Mouse (Mus musculus) MEL (cell line): ENCODE data around the gene Helz. TPM values are rescaled to one million over a fixed set of nuclear protein-coding genes. Genes with fewer than 3 reads are reported as not detected.

Experiments used
- DNase-seq: peaks from one replicate; pipeline ENCODE4 v3.0.0; 2011; ENCODE audit warnings: low read depth, low spot score
- H3K27ac ChIP-seq: 2 replicates; pipeline ENCODE4 v1.5.1; 2012; ENCODE audit warnings: low read depth, mild to moderate bottlenecking, control low read depth, low read length, moderate library complexity; ENCODE audit not compliant: control insufficient read depth
- H3K27me3 ChIP-seq, 2 experiments: fragments of 150-350 bp in 1 of 2; sonication (generic) in 1 of 2; 2 replicates each; pipeline ENCODE4 v1.6.1; 2012; ENCODE audit warnings: low read length in 2 of 2, mild to moderate bottlenecking in 2 of 2, improper control_type of control experiment in 1 of 2, moderate library complexity in 1 of 2; ENCODE audit not compliant: insufficient read depth in 2 of 2, control insufficient read depth in 1 of 2
- H3K36me3 ChIP-seq, 2 experiments: 2 replicates each; pipeline ENCODE4 v1.6.1; 2012 to 2014; ENCODE audit warnings: low read length in 2 of 2, improper control_type of control experiment in 1 of 2, inconsistent platforms in 1 of 2, mild to moderate bottlenecking in 1 of 2; ENCODE audit not compliant: insufficient read depth in 2 of 2, control insufficient read depth in 1 of 2
- H3K4me1 ChIP-seq, 2 experiments: fragments of 150-350 bp in 1 of 2; sonication (generic) in 1 of 2; 2 replicates each; pipeline ENCODE4 v1.6.1; 2012; ENCODE audit warnings: low read length in 2 of 2, improper control_type of control experiment in 1 of 2, mild to moderate bottlenecking in 1 of 2; ENCODE audit not compliant: insufficient read depth in 2 of 2, control insufficient read depth in 1 of 2
- H3K4me3 ChIP-seq, 2 experiments: fragments of 150-350 bp in 1 of 2; sonication (generic) in 1 of 2; 2 replicates each; pipeline ENCODE4 v1.5.1; 2012; ENCODE audit warnings: low read depth in 2 of 2, low read length in 2 of 2, mild to moderate bottlenecking in 2 of 2, moderate library complexity in 2 of 2, control low read depth in 1 of 2, improper control_type of control experiment in 1 of 2; ENCODE audit not compliant: control insufficient read depth in 1 of 2, insufficient read depth in 1 of 2
- H3K79me2 ChIP-seq: 2 replicates; pipeline ENCODE4 v1.6.1; 2012; ENCODE audit warnings: mild to moderate bottlenecking, low read length, moderate library complexity; ENCODE audit not compliant: control insufficient read depth, poor library complexity, insufficient read depth
- H3K9ac ChIP-seq: 2 replicates; pipeline ENCODE4 v1.6.1; 2012; ENCODE audit warnings: low read depth, mild to moderate bottlenecking, control low read depth, low read length, moderate library complexity; ENCODE audit not compliant: control insufficient read depth, poor library complexity, severe bottlenecking
- H3K9me3 ChIP-seq: fragments of 150-350 bp; sonication (generic); replicated peaks from 2 replicates; pipeline ENCODE4 v1.6.1; 2012; ENCODE audit warnings: mild to moderate bottlenecking, low read length, improper control_type of control experiment, moderate library complexity; ENCODE audit not compliant: insufficient read depth
- BHLHE40 ChIP-seq: IDR thresholded peaks from 2 replicates; pipeline ENCODE4 v1.6.1; 2012; ENCODE audit warnings: low read depth, mild to moderate bottlenecking, inconsistent platforms, low read length, improper control_type of control experiment, borderline replicate concordance
- CHD2 ChIP-seq: IDR thresholded peaks from 2 replicates; pipeline ENCODE4 v1.6.1; 2011; ENCODE audit warnings: low read length, improper control_type of control experiment
- GABPA ChIP-seq: IDR thresholded peaks from 2 replicates; pipeline ENCODE4 v1.6.1; 2012; ENCODE audit warnings: low read depth, mild to moderate bottlenecking, inconsistent platforms, low read length, improper control_type of control experiment, moderate library complexity
- HCFC1 ChIP-seq: IDR thresholded peaks from 2 replicates; pipeline ENCODE4 v1.6.1; 2012; ENCODE audit warnings: low read depth, mild to moderate bottlenecking, inconsistent platforms, low read length, improper control_type of control experiment, moderate library complexity
- MEF2A ChIP-seq: IDR thresholded peaks from 2 replicates; pipeline ENCODE4 v1.6.1; 2014; ENCODE audit warnings: low read depth, mild to moderate bottlenecking, inconsistent platforms, low read length, improper control_type of control experiment; ENCODE audit not compliant: poor library complexity, insufficient replicate concordance, severe bottlenecking; ENCODE audit errors: extremely low read depth
- NELFE ChIP-seq: IDR thresholded peaks from 2 replicates; pipeline ENCODE4 v1.6.1; 2011; ENCODE audit warnings: low read depth, low read length, improper control_type of control experiment
- SMC3 ChIP-seq: IDR thresholded peaks from 2 replicates; pipeline ENCODE4 v1.6.1; 2011; ENCODE audit warnings: low read depth, low read length, improper control_type of control experiment
- USF2 ChIP-seq, 2 experiments: IDR thresholded peaks; 2 replicates each; pipeline ENCODE4 v1.6.1; 2011 to 2012; ENCODE audit warnings: improper control_type of control experiment in 2 of 2, low read length in 2 of 2, borderline replicate concordance in 1 of 2, inconsistent platforms in 1 of 2, low read depth in 1 of 2, mild to moderate bottlenecking in 1 of 2; ENCODE audit not compliant: insufficient read depth in 1 of 2
- ZNF384 ChIP-seq: IDR thresholded peaks from 2 replicates; pipeline ENCODE4 v1.6.1; 2012; ENCODE audit warnings: low read depth, mild to moderate bottlenecking, inconsistent platforms, low read length, improper control_type of control experiment
- polyA plus RNA-seq, 2 experiments: library from polyadenylated mRNA; stranded (reverse) in 1 of 2; unstranded in 1 of 2; fragments of >175 nt in 1 of 2; fragments of >200 nt in 1 of 2; gene quantifications; 2 replicates each; pipeline versions ENCODE4 v1.2.1 to v1.2.4; 2012; ENCODE audit warnings: low replicate concordance in 2 of 2, low read depth in 1 of 2; ENCODE audit not compliant: insufficient read length in 2 of 2, insufficient read depth in 1 of 2, missing spikeins in 1 of 2
- total RNA-seq: library from RNA; depleted of rRNA; stranded (reverse); fragments of 300-350 nt; gene quantifications from 2 replicates; pipeline ENCODE4 v1.2.3, GENCODE M21; 2012

Gene Helz
- total and polyA plus RNA-seq, 3 experiments: 15.1 to 41.0 (median 39.9) TPM

GRCm38 (mm10) chr11:107571318-107571717 is 23.6 kb downstream of the Helz start:
- no peak for DNase-seq
- H3K27me3 ChIP-seq: no peaks in the 10 kb centered on the region
- peaks cover 0 to 9% of the 10 kb centered on the region in 2 experiments; a peak in 2 of 4 replicates for H3K36me3 ChIP-seq
- H3K79me2 ChIP-seq: no peaks in the 10 kb centered on the region
- H3K4me1 ChIP-seq: no peaks in the 10 kb centered on the region
- H3K4me3 ChIP-seq: no peak overlapping the region
- H3K27ac ChIP-seq: no peak overlapping the region
- TF ChIP-seq GABPA: no peak
- TF ChIP-seq CHD2: no peak
- peak; percentile 74 for TF ChIP-seq ZNF384
- no peak for TF ChIP-seq MEF2A
- TF ChIP-seq USF2 (IDR thresholded peaks at IDR 0.05; ENCODE audit: borderline replicate concordance in 1 of 2, insufficient read depth in 1 of 2, low read depth in 1 of 2, low read length in 2 of 2): no peak
- no peak overlapping the region for H3K9ac ChIP-seq
- no peaks in the 10 kb centered on the region for H3K9me3 ChIP-seq

- Histone ChIP-seq H3K36me3 (peaks cover 0 to 11% of the 10 kb centered on the region in 2 experiments; a peak in 2 of 4 replicates), H3K27me3 (no peaks in the 10 kb centered on the region)
- no peak for DNase-seq
- no peak for TF ChIP-seq BHLHE40
- TF ChIP-seq HCFC1: no peak
- no peak for TF ChIP-seq ZNF384
- TF ChIP-seq NELFE: no peak
- TF ChIP-seq, all 39 proteins: peak for 0
- H3K9ac ChIP-seq: no peak overlapping the region
- no peaks in the 10 kb centered on the region for H3K9me3 ChIP-seq
- no peaks in the 10 kb centered on the region for H3K4me1 ChIP-seq
- H3K27ac ChIP-seq: no peak overlapping the region
- no peak overlapping the region for H3K4me3 ChIP-seq
- no peaks in the 10 kb centered on the region for H3K79me2 ChIP-seq
Observed at GRCm38 (mm10) chr11:107572551-107572950, 24.8 kb downstream of the Helz start.

GRCm38 (mm10) chr11:107573061-107573692 is 25.4 kb downstream of the Helz start:
- Histone ChIP-seq H3K4me3 (no peak overlapping the region), H3K27ac (no peak overlapping the region), H3K36me3 (peaks cover 0 to 9% of the 10 kb centered on the region in 2 experiments; a peak in 2 of 4 replicates), H3K4me1 (no peaks in the 10 kb centered on the region), H3K79me2 (no peaks in the 10 kb centered on the region), H3K27me3 (no peaks in the 10 kb centered on the region), H3K9ac (no peak overlapping the region), H3K9me3 (no peaks in the 10 kb centered on the region)
- no peak for DNase-seq
- no peak for TF ChIP-seq HCFC1
- no peak for TF ChIP-seq SMC3
